Mouse (Mus musculus): ENCODE data around the gene Pigg.
"Not testable (repeated sequence)": the region's sequence is repeated elsewhere in the genome, so short reads cannot be mapped to it uniquely, and the experiment has no call there.

Pigg gene

DNA sequence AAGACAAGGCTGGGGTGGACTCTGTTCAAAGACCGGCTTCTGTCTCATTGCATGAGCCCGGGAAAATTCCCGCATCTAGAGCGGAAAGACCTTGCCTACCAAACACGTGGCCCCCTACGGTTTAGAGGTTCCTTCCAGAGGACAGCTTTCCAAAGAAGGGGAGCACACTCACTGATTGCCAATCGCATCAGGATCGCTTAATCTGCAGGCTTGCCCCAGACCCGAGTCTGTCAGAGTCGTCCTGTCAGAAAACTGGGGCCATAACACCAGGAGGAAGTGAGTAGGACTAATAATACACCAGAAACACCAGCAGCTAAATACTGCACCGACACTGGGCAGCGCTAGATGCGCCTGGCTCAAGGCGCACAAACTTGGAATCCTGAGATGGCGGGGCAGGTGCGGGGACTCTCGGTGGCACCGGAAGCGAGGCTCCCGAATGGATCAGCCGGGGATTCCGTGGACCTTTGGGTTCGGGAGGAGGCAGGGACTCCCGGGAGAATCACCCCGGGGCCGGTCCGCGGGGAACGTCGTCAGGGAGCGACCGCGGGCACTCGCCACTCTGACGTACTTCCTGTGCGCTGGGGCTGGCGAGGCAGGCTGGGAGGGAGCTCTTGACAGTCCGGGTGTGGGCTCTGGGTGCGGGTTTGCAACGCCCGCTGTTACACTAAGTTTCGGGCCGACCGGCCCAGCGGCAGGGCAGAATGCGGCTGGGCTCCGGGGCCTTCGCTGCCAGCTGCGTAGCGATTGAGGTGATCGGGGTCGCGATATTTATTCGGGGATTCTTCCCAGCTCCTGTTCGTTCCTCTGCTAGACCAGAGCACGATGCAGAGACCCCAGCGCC is at the start of gene Pigg:
Pigg (plus strand) TSS at position 386 of the 841 bp plus-strand sequence.
- in situ Hi-C loops (cut with MboI): no loop called here

- in situ Hi-C loops (cut with MboI): no loop called here
Measured at GRCm38 (mm10) chr5:108262722-108263121, 49.7 kb upstream of the Pigg start.

GRCm38 (mm10) chr5:108263785-108264184 is 48.6 kb upstream of the Pigg start:
- in situ Hi-C loops (cut with MboI): not testable (repeated sequence)

GRCm38 (mm10) chr5:108266990-108267389 is 45.4 kb upstream of the Pigg start:
- in situ Hi-C loops (cut with MboI): no loop called here

- in situ Hi-C loops (cut with MboI): no loop called here
Measured at GRCm38 (mm10) chr5:108268127-108269062, 44.0 kb upstream of the Pigg start, which contains the start of gene Dr1. Gene Dr1, plus strand, starts transcription at chr5:108268897.

DNA sequence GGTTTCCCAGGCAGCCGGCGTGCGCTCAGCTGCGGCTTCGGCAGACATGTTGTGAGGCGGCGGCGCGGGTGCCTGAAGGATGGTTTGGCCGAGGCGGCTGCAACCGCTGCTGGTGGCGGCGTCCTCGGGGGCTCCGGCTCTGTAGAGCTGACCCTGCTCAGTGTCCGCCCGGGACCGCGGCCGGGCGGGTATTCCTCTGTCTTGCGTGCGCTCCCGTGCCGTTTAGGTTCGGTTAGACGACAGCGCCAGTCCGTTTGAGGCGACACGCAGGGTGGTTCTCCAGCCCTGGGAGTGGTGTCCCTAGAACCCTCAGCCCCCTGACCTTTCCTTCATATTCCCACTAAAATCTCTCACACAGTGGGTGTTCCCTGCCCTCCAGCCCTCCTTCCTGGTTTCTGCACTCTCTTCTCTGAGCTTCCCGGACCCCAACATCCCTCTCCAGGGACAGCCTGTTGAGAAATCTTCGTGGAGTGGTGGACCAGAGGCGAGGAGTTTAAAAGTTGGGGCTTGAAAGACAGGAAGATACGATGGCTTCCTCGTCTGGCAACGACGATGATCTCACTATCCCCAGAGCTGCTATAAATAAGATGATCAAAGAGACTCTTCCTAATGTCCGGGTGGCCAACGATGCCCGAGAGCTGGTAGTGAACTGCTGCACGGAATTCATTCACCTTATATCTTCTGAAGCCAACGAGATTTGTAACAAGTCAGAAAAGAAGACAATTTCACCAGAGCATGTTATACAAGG is 43.2 kb upstream of the Pigg start:
- in situ Hi-C loops (cut with MboI): no loop called here

GRCm38 (mm10) chr5:108269811-108270151 is 42.6 kb upstream of the Pigg start:
- in situ Hi-C loops (cut with MboI): no loop called here

GRCm38 (mm10) chr5:108270415-108270814 is 42.0 kb upstream of the Pigg start:
- in situ Hi-C loops (cut with MboI): no loop called here

DNA sequence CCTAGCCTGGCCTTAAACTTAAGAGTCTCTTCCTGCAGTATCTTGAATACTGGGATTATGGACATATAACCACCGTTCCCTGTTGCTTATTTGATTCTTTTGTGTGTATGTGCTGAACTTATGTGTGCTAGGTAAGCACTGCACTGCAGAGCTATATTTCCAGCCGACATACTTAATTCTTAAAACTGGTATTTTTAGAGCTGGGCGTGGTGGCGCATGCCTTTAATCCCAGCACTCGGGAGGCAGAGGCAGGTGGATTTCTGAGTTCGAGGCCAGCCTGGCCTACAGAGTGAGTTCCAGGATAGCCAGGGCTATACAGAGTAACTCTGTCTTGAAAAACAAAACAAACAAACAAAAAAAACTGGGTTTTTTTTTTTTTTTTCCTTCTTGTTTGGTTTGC is 41.1 kb upstream of the Pigg start:
- in situ Hi-C loops (cut with MboI): not testable (repeated sequence)

DNA sequence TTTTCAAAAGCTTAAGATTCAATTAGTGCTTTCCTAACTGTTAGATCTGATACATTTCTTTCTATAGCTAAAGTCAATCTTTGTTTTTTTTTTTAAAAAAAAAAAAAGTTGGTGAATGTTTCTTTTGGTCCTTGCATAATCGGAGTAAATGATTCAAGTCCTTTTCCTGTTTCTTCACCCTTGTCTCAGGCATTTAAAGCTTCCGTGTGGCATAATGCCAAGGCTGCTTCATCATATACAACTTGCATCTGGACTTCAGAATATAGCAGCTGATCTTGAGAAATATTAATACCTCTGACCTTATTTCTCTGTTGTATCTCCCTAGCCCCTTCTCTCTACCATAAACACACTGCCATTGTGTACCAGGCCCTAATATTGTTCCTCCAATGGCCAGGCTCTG is 25.5 kb upstream of the Pigg start:
- in situ Hi-C loops (cut with MboI): no loop called here

DNA sequence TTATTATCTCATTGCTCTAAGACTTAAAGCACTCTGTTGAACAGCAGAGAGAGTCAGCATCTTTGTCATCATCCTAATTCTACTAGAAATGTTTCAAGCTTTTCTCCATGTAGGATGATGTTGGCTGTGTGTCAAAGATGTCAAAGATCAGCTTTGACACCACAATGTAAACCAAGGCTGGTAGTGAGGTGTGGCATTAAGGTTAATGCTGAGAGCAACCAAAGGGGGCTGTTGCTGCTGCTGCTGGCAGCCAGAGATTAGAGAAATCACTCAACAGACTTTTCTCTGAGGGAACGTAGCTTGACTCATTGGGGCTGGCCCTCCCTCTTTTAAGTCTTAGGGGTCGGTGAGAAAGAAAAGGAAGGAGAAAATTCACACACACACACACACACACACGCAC is 10.8 kb upstream of the Pigg start:
- in situ Hi-C loops (cut with MboI): no loop called here

- in situ Hi-C loops (cut with MboI): no loop called here
Measured at GRCm38 (mm10) chr5:108313065-108313860, 854 bp downstream of the Pigg start.

DNA sequence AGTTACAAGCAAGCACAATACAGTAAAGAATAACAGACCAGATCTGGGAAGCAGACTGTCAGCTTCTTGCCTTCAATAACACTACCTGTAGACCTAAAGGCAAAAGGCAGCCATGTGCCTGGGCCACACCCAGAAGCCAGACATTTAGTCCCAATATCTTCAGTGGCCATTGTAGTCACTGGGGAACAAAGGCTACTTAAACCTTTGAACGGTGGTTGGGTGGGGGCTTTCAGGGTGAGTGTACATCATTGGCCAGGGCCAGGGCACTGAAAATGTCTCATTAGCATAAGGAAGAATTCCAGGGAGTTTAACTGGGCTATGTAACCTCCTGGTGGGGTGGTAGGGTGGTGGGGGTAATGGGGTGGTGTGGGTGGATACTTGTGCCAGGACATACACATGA is 18.6 kb downstream of the Pigg start:
- in situ Hi-C loops (cut with MboI): no loop called here

DNA sequence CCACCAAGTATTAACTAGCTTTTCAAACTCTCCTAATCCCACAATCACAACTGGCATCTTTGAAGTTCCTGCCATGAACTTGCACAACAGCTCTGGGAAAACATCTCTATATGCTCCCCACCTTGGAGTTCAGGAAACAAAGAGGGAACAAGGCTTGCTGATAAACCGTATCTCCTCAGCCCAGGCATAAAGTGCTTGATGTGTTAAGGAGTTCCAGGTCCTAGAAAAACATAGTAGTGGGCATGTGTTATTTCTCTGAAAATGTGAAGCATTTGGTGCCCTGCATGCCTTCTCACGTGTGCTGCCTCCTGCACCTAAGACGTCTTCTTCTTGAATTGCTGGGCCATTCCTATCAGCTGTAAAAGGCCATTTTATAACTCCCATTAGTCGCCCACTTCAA is 25.0 kb downstream of the Pigg start:
- in situ Hi-C loops (cut with MboI): no loop called here

- in situ Hi-C loops (cut with MboI): no loop called here
Measured at GRCm38 (mm10) chr5:108338049-108338448, 25.6 kb downstream of the Pigg start.

DNA sequence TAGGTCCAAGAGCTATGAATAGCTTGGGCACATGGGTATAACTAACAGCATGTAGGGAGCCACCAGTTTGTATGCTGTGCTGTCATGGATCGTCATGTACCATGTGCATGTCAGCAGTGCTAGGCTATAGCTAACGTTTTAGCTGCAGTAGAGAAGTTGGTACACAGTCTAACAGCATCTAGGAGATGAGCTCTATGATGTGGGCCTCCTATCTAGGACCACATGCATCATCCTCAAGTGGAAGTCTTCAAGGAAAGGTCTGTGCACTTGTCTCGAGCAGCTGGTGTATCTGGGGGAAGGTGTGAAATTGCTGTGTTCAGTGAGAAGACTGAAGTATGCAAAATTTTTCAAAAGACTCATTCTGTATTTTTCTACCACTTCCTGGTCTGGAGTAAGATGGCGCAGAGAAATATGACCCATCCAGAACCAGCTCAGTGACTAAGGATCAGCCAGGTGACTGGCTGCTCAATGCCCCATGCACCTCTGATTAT is 31.3 kb downstream of the Pigg start:
- in situ Hi-C loops (cut with MboI): no loop called here

GRCm38 (mm10) chr5:108345313-108346071 is 33.1 kb downstream of the Pigg start:
- in situ Hi-C loops (cut with MboI): no loop called here

DNA sequence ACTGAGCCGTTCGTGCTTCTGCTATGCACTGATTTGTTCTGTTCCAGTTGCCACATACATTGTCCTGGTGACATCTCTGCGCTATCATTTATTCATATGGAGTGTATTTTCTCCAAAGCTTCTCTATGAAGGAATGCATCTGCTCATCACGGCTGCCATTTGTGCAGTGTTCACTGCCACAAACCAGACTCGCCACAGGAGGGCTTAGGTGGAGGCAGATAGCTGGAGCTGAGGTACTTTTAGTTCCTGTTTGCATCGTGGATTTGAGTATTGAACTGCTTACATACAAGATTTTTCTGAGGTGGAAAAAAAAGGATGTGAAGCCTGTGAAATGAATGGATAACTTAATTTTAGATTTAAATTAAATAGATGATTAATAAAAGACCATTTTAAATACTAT is 35.4 kb downstream of the Pigg start:
- in situ Hi-C loops (cut with MboI): no loop called here

DNA sequence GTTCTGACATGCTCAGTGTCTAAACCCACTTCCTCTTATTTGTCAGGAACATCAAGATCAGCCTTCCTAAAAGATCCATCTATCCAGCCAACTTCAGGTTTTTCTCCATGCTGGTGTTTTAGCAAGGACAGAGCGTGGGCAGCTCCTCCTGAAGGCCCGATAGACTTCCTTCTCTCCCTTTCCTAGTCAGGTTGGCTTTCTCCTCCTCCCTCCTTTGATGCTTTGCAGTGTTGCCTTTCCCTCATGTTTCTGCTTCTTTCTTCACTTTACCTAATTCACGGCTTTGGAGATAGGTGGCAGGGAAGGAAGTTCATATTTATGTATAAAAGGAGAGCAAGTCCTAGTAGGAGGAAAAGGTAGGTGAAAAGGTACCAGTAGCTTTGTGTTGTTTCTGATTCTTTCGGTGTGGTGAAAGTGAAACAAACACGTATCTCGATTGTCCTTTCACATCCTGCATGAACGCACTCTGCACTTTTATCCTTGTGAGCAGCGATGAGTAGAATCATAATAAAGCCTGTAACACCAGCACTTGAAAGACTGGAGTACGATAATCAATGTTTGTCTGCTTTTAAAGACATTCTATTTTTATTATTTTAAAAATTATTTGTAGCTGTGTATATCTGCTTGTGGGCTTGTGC is 37.2 kb downstream of the Pigg start:
- in situ Hi-C loops (cut with MboI): no loop called here

DNA sequence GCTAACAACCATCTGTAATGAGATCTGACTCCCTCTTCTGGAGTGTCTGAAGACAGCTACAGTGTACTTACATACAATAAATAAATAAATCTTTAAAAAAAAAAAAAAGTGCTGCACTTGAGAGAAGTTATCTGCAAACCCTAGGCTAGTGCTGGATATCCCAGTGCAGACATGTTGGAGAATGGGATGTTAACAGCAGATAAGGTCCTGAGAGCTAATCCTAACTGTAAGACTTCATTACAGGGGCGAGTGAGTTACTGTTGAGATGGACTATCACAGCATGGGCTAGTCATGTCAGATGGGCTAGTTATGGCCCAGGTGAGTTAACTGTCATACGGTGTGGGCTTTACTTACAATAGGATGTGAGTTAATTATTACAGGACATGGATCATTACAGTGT is 41.6 kb downstream of the Pigg start:
- in situ Hi-C loops (cut with MboI): no loop called here

Data from mature B cell (primary cell).